Mouse (Mus musculus) MEL (cell line): ENCODE data around the gene Phf23. TPM values are rescaled to one million over a fixed set of nuclear protein-coding genes. Genes with fewer than 3 reads are reported as not detected.

Experiments used
- DNase-seq: peaks from one replicate; pipeline ENCODE4 v3.0.0; 2011; ENCODE audit warnings: low read depth, low spot score
- H3K27ac ChIP-seq: 2 replicates; pipeline ENCODE4 v1.5.1; 2012; ENCODE audit warnings: low read depth, mild to moderate bottlenecking, control low read depth, low read length, moderate library complexity; ENCODE audit not compliant: control insufficient read depth
- H3K27me3 ChIP-seq, 2 experiments: fragments of 150-350 bp in 1 of 2; sonication (generic) in 1 of 2; 2 replicates each; pipeline ENCODE4 v1.6.1; 2012; ENCODE audit warnings: low read length in 2 of 2, mild to moderate bottlenecking in 2 of 2, improper control_type of control experiment in 1 of 2, moderate library complexity in 1 of 2; ENCODE audit not compliant: insufficient read depth in 2 of 2, control insufficient read depth in 1 of 2
- H3K36me3 ChIP-seq, 2 experiments: 2 replicates each; pipeline ENCODE4 v1.6.1; 2012 to 2014; ENCODE audit warnings: low read length in 2 of 2, improper control_type of control experiment in 1 of 2, inconsistent platforms in 1 of 2, mild to moderate bottlenecking in 1 of 2; ENCODE audit not compliant: insufficient read depth in 2 of 2, control insufficient read depth in 1 of 2
- H3K4me1 ChIP-seq, 2 experiments: fragments of 150-350 bp in 1 of 2; sonication (generic) in 1 of 2; 2 replicates each; pipeline ENCODE4 v1.6.1; 2012; ENCODE audit warnings: low read length in 2 of 2, improper control_type of control experiment in 1 of 2, mild to moderate bottlenecking in 1 of 2; ENCODE audit not compliant: insufficient read depth in 2 of 2, control insufficient read depth in 1 of 2
- H3K4me3 ChIP-seq, 2 experiments: fragments of 150-350 bp in 1 of 2; sonication (generic) in 1 of 2; 2 replicates each; pipeline ENCODE4 v1.5.1; 2012; ENCODE audit warnings: low read depth in 2 of 2, low read length in 2 of 2, mild to moderate bottlenecking in 2 of 2, moderate library complexity in 2 of 2, control low read depth in 1 of 2, improper control_type of control experiment in 1 of 2; ENCODE audit not compliant: control insufficient read depth in 1 of 2, insufficient read depth in 1 of 2
- H3K79me2 ChIP-seq: 2 replicates; pipeline ENCODE4 v1.6.1; 2012; ENCODE audit warnings: mild to moderate bottlenecking, low read length, moderate library complexity; ENCODE audit not compliant: control insufficient read depth, poor library complexity, insufficient read depth
- H3K9ac ChIP-seq: 2 replicates; pipeline ENCODE4 v1.6.1; 2012; ENCODE audit warnings: low read depth, mild to moderate bottlenecking, control low read depth, low read length, moderate library complexity; ENCODE audit not compliant: control insufficient read depth, poor library complexity, severe bottlenecking
- H3K9me3 ChIP-seq: fragments of 150-350 bp; sonication (generic); replicated peaks from 2 replicates; pipeline ENCODE4 v1.6.1; 2012; ENCODE audit warnings: mild to moderate bottlenecking, low read length, improper control_type of control experiment, moderate library complexity; ENCODE audit not compliant: insufficient read depth
- CHD1 ChIP-seq: IDR thresholded peaks from 2 replicates; pipeline ENCODE4 v1.6.1; 2012; ENCODE audit warnings: low read depth, mild to moderate bottlenecking, inconsistent platforms, low read length, improper control_type of control experiment
- CTCF ChIP-seq, 3 experiments: IDR thresholded peaks in 2 of 3; conservative IDR thresholded peaks in 1 of 3; 2 replicates each; pipeline ENCODE4 v1.5.1; 2011 to 2012; ENCODE audit warnings: low read length in 3 of 3, low read depth in 2 of 3, mild to moderate bottlenecking in 2 of 3, improper control_type of control experiment in 1 of 3, inconsistent platforms in 1 of 3, mixed read lengths in 1 of 3, moderate library complexity in 1 of 3; ENCODE audit not compliant: control insufficient read depth in 1 of 3, insufficient read depth in 1 of 3, poor library complexity in 1 of 3, severe bottlenecking in 1 of 3
- E2F4 ChIP-seq: IDR thresholded peaks from 2 replicates; pipeline ENCODE4 v1.6.1; 2011; ENCODE audit warnings: low read depth, low read length, improper control_type of control experiment, borderline replicate concordance
- GABPA ChIP-seq: IDR thresholded peaks from 2 replicates; pipeline ENCODE4 v1.6.1; 2012; ENCODE audit warnings: low read depth, mild to moderate bottlenecking, inconsistent platforms, low read length, improper control_type of control experiment, moderate library complexity
- GATA1 ChIP-seq: IDR thresholded peaks from 2 replicates; pipeline ENCODE4 v1.6.1; 2011; ENCODE audit warnings: low read depth, low read length, improper control_type of control experiment
- KAT2A ChIP-seq: conservative IDR thresholded peaks from 2 replicates; pipeline ENCODE4 v1.6.1; 2012; ENCODE audit warnings: low read depth, low read length, improper control_type of control experiment, inconsistent platforms
- MAZ ChIP-seq: IDR thresholded peaks from 2 replicates; pipeline ENCODE4 v1.6.1; 2012; ENCODE audit warnings: low read depth, mild to moderate bottlenecking, inconsistent platforms, low read length, improper control_type of control experiment
- MEF2A ChIP-seq: IDR thresholded peaks from 2 replicates; pipeline ENCODE4 v1.6.1; 2014; ENCODE audit warnings: low read depth, mild to moderate bottlenecking, inconsistent platforms, low read length, improper control_type of control experiment; ENCODE audit not compliant: poor library complexity, insufficient replicate concordance, severe bottlenecking; ENCODE audit errors: extremely low read depth
- MYC ChIP-seq: IDR thresholded peaks from 2 replicates; pipeline ENCODE4 v1.6.1; 2011; ENCODE audit warnings: low read depth, mild to moderate bottlenecking, low read length, improper control_type of control experiment, moderate library complexity
- POLR2A ChIP-seq, 2 experiments: IDR thresholded peaks; 2 replicates each; pipeline ENCODE4 v1.6.1; 2011 to 2012; ENCODE audit warnings: low read length in 2 of 2, mild to moderate bottlenecking in 2 of 2, control low read depth in 1 of 2, improper control_type of control experiment in 1 of 2, low read depth in 1 of 2, moderate library complexity in 1 of 2; ENCODE audit not compliant: control insufficient read depth in 1 of 2, insufficient read depth in 1 of 2, poor library complexity in 1 of 2
- POLR2AphosphoS5 ChIP-seq: IDR thresholded peaks from 2 replicates; pipeline ENCODE4 v1.6.1; 2012; ENCODE audit warnings: low read depth, borderline replicate concordance, mild to moderate bottlenecking, inconsistent platforms, low read length, moderate library complexity, mixed read lengths
- RAD21 ChIP-seq: IDR thresholded peaks from 2 replicates; pipeline ENCODE4 v1.6.1; 2011; ENCODE audit warnings: mild to moderate bottlenecking, low read depth, low read length, improper control_type of control experiment
- RCOR1 ChIP-seq: IDR thresholded peaks from 2 replicates; pipeline ENCODE4 v1.6.1; 2012; ENCODE audit warnings: low read depth, mild to moderate bottlenecking, inconsistent platforms, low read length, improper control_type of control experiment
- SIN3A ChIP-seq: IDR thresholded peaks from 2 replicates; pipeline ENCODE4 v1.6.1; 2012; ENCODE audit warnings: low read length, improper control_type of control experiment, inconsistent platforms
- SMC3 ChIP-seq: IDR thresholded peaks from 2 replicates; pipeline ENCODE4 v1.6.1; 2011; ENCODE audit warnings: low read depth, low read length, improper control_type of control experiment
- UBTF ChIP-seq: IDR thresholded peaks from 2 replicates; pipeline ENCODE4 v1.6.1; 2012; ENCODE audit warnings: low read depth, mild to moderate bottlenecking, inconsistent platforms, low read length, improper control_type of control experiment, moderate library complexity, borderline replicate concordance; ENCODE audit not compliant: insufficient read depth
- USF2 ChIP-seq, 2 experiments: IDR thresholded peaks; 2 replicates each; pipeline ENCODE4 v1.6.1; 2011 to 2012; ENCODE audit warnings: improper control_type of control experiment in 2 of 2, low read length in 2 of 2, borderline replicate concordance in 1 of 2, inconsistent platforms in 1 of 2, low read depth in 1 of 2, mild to moderate bottlenecking in 1 of 2; ENCODE audit not compliant: insufficient read depth in 1 of 2
- ZKSCAN1 ChIP-seq: IDR thresholded peaks from 2 replicates; pipeline ENCODE4 v1.6.1; 2012; ENCODE audit warnings: low read depth, mild to moderate bottlenecking, inconsistent platforms, low read length, improper control_type of control experiment, moderate library complexity
- ZNF384 ChIP-seq: IDR thresholded peaks from 2 replicates; pipeline ENCODE4 v1.6.1; 2012; ENCODE audit warnings: low read depth, mild to moderate bottlenecking, inconsistent platforms, low read length, improper control_type of control experiment
- polyA plus RNA-seq, 2 experiments: library from polyadenylated mRNA; stranded (reverse) in 1 of 2; unstranded in 1 of 2; fragments of >175 nt in 1 of 2; fragments of >200 nt in 1 of 2; gene quantifications; 2 replicates each; pipeline versions ENCODE4 v1.2.1 to v1.2.4; 2012; ENCODE audit warnings: low replicate concordance in 2 of 2, low read depth in 1 of 2; ENCODE audit not compliant: insufficient read length in 2 of 2, insufficient read depth in 1 of 2, missing spikeins in 1 of 2
- total RNA-seq: library from RNA; depleted of rRNA; stranded (reverse); fragments of 300-350 nt; gene quantifications from 2 replicates; pipeline ENCODE4 v1.2.3, GENCODE M21; 2012

The Phf23 gene
- total and polyA plus RNA-seq, 3 experiments, result 108 to 112 TPM; not detected in 1

DNA sequence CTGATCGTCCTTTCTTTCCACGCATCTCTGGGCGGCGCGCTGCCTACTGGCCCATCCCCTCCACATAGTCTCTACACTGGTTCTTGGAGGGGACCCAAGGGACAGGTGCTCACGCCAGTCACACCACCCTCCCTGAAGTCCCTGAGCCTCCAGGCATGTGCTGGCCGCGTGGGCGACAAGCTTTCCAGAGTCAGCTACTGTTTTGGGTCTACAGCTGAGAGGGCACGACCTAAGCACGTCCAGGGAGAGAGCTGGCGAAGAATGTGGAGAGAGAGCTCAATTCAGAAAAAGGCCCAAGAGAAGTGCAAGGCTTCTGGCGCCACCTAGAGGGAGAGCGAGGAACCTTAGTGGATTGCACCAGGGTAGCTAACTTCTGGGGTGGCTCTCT lies 46.8 kb upstream of the Phf23 start (continued):
- peak; percentile 72; the same call in 1 of the 2 replicates for TF ChIP-seq MYC

DNA sequence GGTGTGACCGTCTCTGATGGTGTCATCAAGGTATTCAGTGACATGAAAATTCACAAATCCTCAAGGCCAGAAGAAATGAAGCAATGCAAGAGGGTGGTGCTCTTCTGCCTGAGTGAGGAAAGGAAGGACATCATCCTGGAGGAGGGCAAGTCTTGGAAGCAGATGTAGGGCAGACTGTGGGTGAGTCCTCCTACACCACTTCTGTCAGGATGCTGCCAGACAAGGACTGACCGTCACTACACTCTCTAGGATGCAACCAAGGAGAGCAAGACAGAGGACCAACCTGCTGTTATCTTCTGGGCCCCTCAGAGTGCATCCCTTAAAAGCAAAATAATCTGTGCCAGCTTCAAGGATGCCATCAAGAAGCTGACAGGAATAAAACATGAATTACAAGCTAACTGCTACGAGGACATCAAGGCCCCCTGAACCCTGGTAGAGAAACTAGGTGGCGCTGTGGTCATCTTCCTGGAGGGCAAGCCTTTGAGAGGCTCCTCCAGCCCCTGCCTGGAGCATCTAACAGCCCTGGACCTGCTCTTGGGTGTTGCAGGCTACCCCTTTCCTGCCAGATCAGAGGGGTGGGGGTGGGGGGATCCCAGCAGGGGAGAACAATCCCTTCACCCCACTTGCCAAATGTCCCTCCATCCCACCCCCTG lies 44.6 kb upstream of the Phf23 start:
- Histone ChIP-seq H3K4me1 (peaks cover 2 to 18% of the 10 kb centered on the region in 2 experiments; a peak in 3 of 4 replicates), H3K4me3 (no peak overlapping the region), H3K36me3 (no peaks in the 10 kb centered on the region; a peak in 1 of 4 replicates), H3K9ac (no peak overlapping the region), H3K27me3 (no peaks in the 10 kb centered on the region), H3K79me2 (no peaks in the 10 kb centered on the region), H3K27ac (no peak overlapping the region), H3K9me3 (no peaks in the 10 kb centered on the region)
- TF ChIP-seq MAZ (no peak), CTCF (IDR thresholded peaks at IDR 0.05 in 2 of 3, conservative IDR thresholded peaks at IDR 0.05 in 1 of 3; ENCODE audit: control insufficient read depth in 1 of 3, insufficient read depth in 1 of 3, low read depth in 2 of 3, low read length in 3 of 3, poor library complexity in 1 of 3, severe bottlenecking in 1 of 3) (peak; percentile 51 to 68 (median 65)), RAD21 (peak; percentile 19), E2F4 (no peak), SMC3 (peak; percentile 23; the same call in 1 of the 2 replicates)
- DNase-seq, result peak; percentile 46

DNA sequence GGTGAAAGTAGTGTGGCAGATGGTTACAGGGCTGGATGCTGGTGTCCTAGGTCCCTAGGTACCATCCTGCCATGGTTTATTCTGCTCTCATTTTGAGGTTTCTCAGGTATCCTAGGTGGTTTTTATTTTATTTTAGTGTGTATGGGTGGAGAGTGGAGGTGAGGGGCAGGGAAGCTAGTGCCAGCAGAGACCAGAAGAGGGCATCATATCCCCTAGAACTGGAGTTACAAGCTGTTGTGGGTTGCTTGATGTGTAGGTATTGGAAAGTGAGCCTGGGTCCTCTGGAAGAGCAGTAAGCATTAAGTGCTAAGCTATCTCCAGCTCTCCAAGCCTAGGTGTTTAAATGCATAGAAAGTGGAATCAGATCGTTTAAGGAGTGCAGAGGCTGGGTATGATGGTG lies 43.3 kb upstream of the Phf23 start:
- Histone ChIP-seq H3K79me2 (no peaks in the 10 kb centered on the region), H3K27me3 (no peaks in the 10 kb centered on the region), H3K4me3 (no peak overlapping the region), H3K9me3 (no peaks in the 10 kb centered on the region), H3K9ac (no peak overlapping the region), H3K36me3 (no peaks in the 10 kb centered on the region; a peak in 1 of 4 replicates), H3K4me1 (peaks cover 6 to 18% of the 10 kb centered on the region in 2 experiments), H3K27ac (no peak overlapping the region)
- DNase-seq, result no peak
- TF ChIP-seq SIN3A (no peak), UBTF (no peak), SMC3 (peak; percentile 41; the same call in 1 of the 2 replicates), CTCF (IDR thresholded peaks at IDR 0.05 in 2 of 3, conservative IDR thresholded peaks at IDR 0.05 in 1 of 3; ENCODE audit: control insufficient read depth in 1 of 3, insufficient read depth in 1 of 3, low read depth in 2 of 3, low read length in 3 of 3, poor library complexity in 1 of 3, severe bottlenecking in 1 of 3) (peak; percentile 12 to 47 (median 33); a peak in 5 of 6 replicates), RAD21 (peak; percentile 39)

DNA sequence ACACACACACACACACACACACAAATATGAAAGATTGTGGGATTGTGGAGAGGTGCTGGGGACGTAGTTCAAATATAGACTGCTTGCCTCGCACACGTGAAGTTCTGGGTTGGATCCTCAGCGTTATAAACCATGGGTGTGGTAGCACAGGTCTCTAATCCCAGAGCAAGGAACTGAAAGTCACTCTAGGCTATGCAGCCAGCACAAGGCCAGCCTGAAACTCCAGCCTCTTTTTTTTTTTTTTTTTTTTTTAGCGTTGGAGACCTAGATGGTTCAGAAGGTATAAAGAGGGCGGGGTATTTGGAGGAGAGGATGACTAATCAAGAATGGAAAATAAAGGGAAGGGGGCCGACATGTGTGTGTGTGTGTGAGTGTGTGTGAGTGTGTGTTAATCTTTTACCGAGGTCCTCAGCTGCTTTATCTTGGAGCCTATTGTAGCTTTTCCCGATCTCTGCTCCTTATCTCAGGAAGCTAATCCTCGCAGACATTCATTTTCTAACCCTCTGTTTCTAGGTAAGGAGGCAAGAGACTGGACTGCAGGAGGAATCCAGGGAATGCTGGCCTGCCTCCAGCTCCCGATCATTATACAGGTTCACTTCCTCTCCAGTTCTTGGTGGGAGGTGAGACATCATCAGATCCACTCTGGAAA lies 42.2 kb upstream of the Phf23 start:
- H3K36me3 ChIP-seq, result no peaks in the 10 kb centered on the region
- H3K27me3 ChIP-seq, result no peaks in the 10 kb centered on the region
- DNase-seq, result peak; percentile 46
- no peak overlapping the region for H3K27ac ChIP-seq
- H3K9me3 ChIP-seq, result no peaks in the 10 kb centered on the region
- peaks cover 6 to 12% of the 10 kb centered on the region in 2 experiments for H3K4me1 ChIP-seq
- H3K9ac ChIP-seq, result no peak overlapping the region; the same call in 1 of the 2 replicates
- H3K4me3 ChIP-seq, result no peak overlapping the region
- H3K79me2 ChIP-seq, result no peaks in the 10 kb centered on the region
- no peak for TF ChIP-seq ZKSCAN1
- TF ChIP-seq CHD1, result no peak
- TF ChIP-seq KAT2A, result no peak
- TF ChIP-seq MEF2A, result no peak
- no peak for TF ChIP-seq GABPA
- TF ChIP-seq ZNF384, result peak; percentile 90
- TF ChIP-seq MYC, result no peak
- peak; percentile 59 for TF ChIP-seq GATA1
- TF ChIP-seq USF2 (IDR thresholded peaks at IDR 0.05; ENCODE audit: borderline replicate concordance in 1 of 2, insufficient read depth in 1 of 2, low read depth in 1 of 2, low read length in 2 of 2), result no peak
- TF ChIP-seq RCOR1, result peak; percentile 11; the same call in 1 of the 2 replicates
- no peak for TF ChIP-seq POLR2AphosphoS5
- TF ChIP-seq POLR2A (IDR thresholded peaks at IDR 0.05; ENCODE audit: control insufficient read depth in 1 of 2, insufficient read depth in 1 of 2, low read depth in 1 of 2, low read length in 2 of 2, poor library complexity in 1 of 2), result no peak
- no peak for TF ChIP-seq SIN3A
- no peak for TF ChIP-seq UBTF
